Mouse (Mus musculus): ENCODE measurements around the gene Atrnl1. TPM values are rescaled to one million over a fixed set of nuclear protein-coding genes. Genes with fewer than 3 reads are reported as not detected.

Gene Atrnl1
- polyA plus RNA-seq, 1 experiment from 2014 or later: 6.9 TPM

- no peaks in the 10 kb centered on the region for H3K4me1 ChIP-seq (ENCODE audit: control insufficient read depth, insufficient read depth, low read length)
- H3K27ac ChIP-seq (ENCODE audit: low read depth, low read length): no peak overlapping the region
- DNase-seq (ENCODE audit: low spot score) (peak; percentile 62), ATAC-seq (no peak)
- H3K9ac ChIP-seq (ENCODE audit: low read length): no peak overlapping the region
- H3K9me3 ChIP-seq (replicated peaks; ENCODE audit: control insufficient read depth, low read length): no peaks in the 10 kb centered on the region
- no peak overlapping the region for H3K4me3 ChIP-seq (ENCODE audit: low read depth, low read length)
- H3K4me2 ChIP-seq (ENCODE audit: low read length): no peak overlapping the region
- H3K36me3 ChIP-seq (ENCODE audit: control insufficient read depth, insufficient read depth, low read length): no peaks in the 10 kb centered on the region
- H3K27me3 ChIP-seq (replicated peaks; ENCODE audit: control insufficient read depth, insufficient read depth, low read length): no peaks in the 10 kb centered on the region
- 40% methylated on average over 4 of the region's 4 CpGs for WGBS
Measured at GRCm38 (mm10) chr19:57997961-57998360, 387.1 kb downstream of the Atrnl1 start.

- DNase-seq (ENCODE audit: low spot score): no peak
- 95% methylated on average over 1 of the region's 1 CpGs for WGBS
Measured at GRCm38 (mm10) chr19:58011636-58012035, 400.8 kb downstream of the Atrnl1 start.

GRCm38 (mm10) chr19:58015741-58016140, 404.9 kb downstream of the Atrnl1 start:
- no peaks in the 10 kb centered on the region for H3K9me3 ChIP-seq (replicated peaks; ENCODE audit: control insufficient read depth, low read length)
- H3K4me1 ChIP-seq (ENCODE audit: control insufficient read depth, insufficient read depth, low read length): no peaks in the 10 kb centered on the region
- no peak overlapping the region for H3K9ac ChIP-seq (ENCODE audit: low read length)
- H3K4me3 ChIP-seq (ENCODE audit: low read depth, low read length): no peak overlapping the region
- no peak overlapping the region for H3K4me2 ChIP-seq (ENCODE audit: low read length)
- 94% methylated on average over 6 of the region's 6 CpGs for WGBS
- H3K27me3 ChIP-seq (replicated peaks; ENCODE audit: control insufficient read depth, insufficient read depth, low read length): no peaks in the 10 kb centered on the region
- ATAC-seq: no peak
- no peak for DNase-seq (ENCODE audit: low spot score)
- no peak overlapping the region for H3K27ac ChIP-seq (ENCODE audit: low read depth, low read length)
- no peaks in the 10 kb centered on the region for H3K36me3 ChIP-seq (ENCODE audit: control insufficient read depth, insufficient read depth, low read length)

More at GRCm38 (mm10) chr19:58011636-58012035, 400.8 kb downstream of the Atrnl1 start:
- ATAC-seq: no peak
- Histone ChIP-seq H3K36me3 (ENCODE audit: control insufficient read depth, insufficient read depth, low read length) (no peaks in the 10 kb centered on the region), H3K4me1 (ENCODE audit: control insufficient read depth, insufficient read depth, low read length) (no peaks in the 10 kb centered on the region), H3K9ac (ENCODE audit: low read length) (no peak overlapping the region), H3K27ac (ENCODE audit: low read depth, low read length) (no peak overlapping the region), H3K9me3 (replicated peaks; ENCODE audit: control insufficient read depth, low read length) (no peaks in the 10 kb centered on the region), H3K27me3 (replicated peaks; ENCODE audit: control insufficient read depth, insufficient read depth, low read length) (no peaks in the 10 kb centered on the region), H3K4me2 (ENCODE audit: low read length) (no peak overlapping the region), H3K4me3 (ENCODE audit: low read depth, low read length) (no peak overlapping the region)

- no peak overlapping the region for H3K27ac ChIP-seq (ENCODE audit: low read depth, low read length)
- 89% methylated on average over 9 of the region's 9 CpGs for WGBS
- H3K4me2 ChIP-seq (ENCODE audit: low read length): no peak overlapping the region
- ATAC-seq (no peak), DNase-seq (ENCODE audit: low spot score) (no peak)
- no peaks in the 10 kb centered on the region for H3K9me3 ChIP-seq (replicated peaks; ENCODE audit: control insufficient read depth, low read length)
- no peaks in the 10 kb centered on the region for H3K27me3 ChIP-seq (replicated peaks; ENCODE audit: control insufficient read depth, insufficient read depth, low read length)
- no peak overlapping the region for H3K4me3 ChIP-seq (ENCODE audit: low read depth, low read length)
- H3K9ac ChIP-seq (ENCODE audit: low read length): no peak overlapping the region
- no peaks in the 10 kb centered on the region for H3K4me1 ChIP-seq (ENCODE audit: control insufficient read depth, insufficient read depth, low read length)
- no peaks in the 10 kb centered on the region for H3K36me3 ChIP-seq (ENCODE audit: control insufficient read depth, insufficient read depth, low read length)
Measured at GRCm38 (mm10) chr19:58016561-58017453, 406.0 kb downstream of the Atrnl1 start.

- DNase-seq (ENCODE audit: low spot score): no peak
- H3K4me1 ChIP-seq (ENCODE audit: control insufficient read depth, insufficient read depth, low read length): no peaks in the 10 kb centered on the region
- WGBS: 97% methylated on average over 3 of the region's 3 CpGs
Measured at GRCm38 (mm10) chr19:58017468-58017867, 406.6 kb downstream of the Atrnl1 start.

GRCm38 (mm10) chr19:58018698-58019097, 407.9 kb downstream of the Atrnl1 start:
- Histone ChIP-seq H3K4me3 (ENCODE audit: low read depth, low read length) (no peak overlapping the region), H3K9me3 (replicated peaks; ENCODE audit: control insufficient read depth, low read length) (no peaks in the 10 kb centered on the region), H3K9ac (ENCODE audit: low read length) (no peak overlapping the region), H3K4me2 (ENCODE audit: low read length) (no peak overlapping the region), H3K27ac (ENCODE audit: low read depth, low read length) (no peak overlapping the region), H3K27me3 (replicated peaks; ENCODE audit: control insufficient read depth, insufficient read depth, low read length) (no peaks in the 10 kb centered on the region), H3K36me3 (ENCODE audit: control insufficient read depth, insufficient read depth, low read length) (no peaks in the 10 kb centered on the region), H3K4me1 (ENCODE audit: control insufficient read depth, insufficient read depth, low read length) (no peaks in the 10 kb centered on the region)
- no peak for ATAC-seq
- 55% methylated on average over 5 of the region's 5 CpGs for WGBS
- DNase-seq (ENCODE audit: low spot score): no peak

More at GRCm38 (mm10) chr19:58017468-58017867, 406.6 kb downstream of the Atrnl1 start:
- Histone ChIP-seq H3K27ac (ENCODE audit: low read depth, low read length) (no peak overlapping the region), H3K4me3 (ENCODE audit: low read depth, low read length) (no peak overlapping the region), H3K27me3 (replicated peaks; ENCODE audit: control insufficient read depth, insufficient read depth, low read length) (no peaks in the 10 kb centered on the region), H3K9me3 (replicated peaks; ENCODE audit: control insufficient read depth, low read length) (no peaks in the 10 kb centered on the region), H3K36me3 (ENCODE audit: control insufficient read depth, insufficient read depth, low read length) (no peaks in the 10 kb centered on the region), H3K9ac (ENCODE audit: low read length) (no peak overlapping the region), H3K4me2 (ENCODE audit: low read length) (no peak overlapping the region)
- no peak for ATAC-seq

- Histone ChIP-seq H3K4me1 (ENCODE audit: control insufficient read depth, insufficient read depth, low read length) (no peaks in the 10 kb centered on the region), H3K4me3 (ENCODE audit: low read depth, low read length) (no peak overlapping the region), H3K36me3 (ENCODE audit: control insufficient read depth, insufficient read depth, low read length) (no peaks in the 10 kb centered on the region), H3K9me3 (replicated peaks; ENCODE audit: control insufficient read depth, low read length) (no peaks in the 10 kb centered on the region), H3K27me3 (replicated peaks; ENCODE audit: control insufficient read depth, insufficient read depth, low read length) (no peaks in the 10 kb centered on the region), H3K9ac (ENCODE audit: low read length) (no peak overlapping the region), H3K4me2 (ENCODE audit: low read length) (no peak overlapping the region), H3K27ac (ENCODE audit: low read depth, low read length) (no peak overlapping the region)
- no peak for DNase-seq (ENCODE audit: low spot score)
- no peak for ATAC-seq
- 93% methylated on average over 8 of the region's 8 CpGs for WGBS
Measured at GRCm38 (mm10) chr19:58021514-58022284, 410.9 kb downstream of the Atrnl1 start.

- Histone ChIP-seq H3K9me3 (replicated peaks; ENCODE audit: control insufficient read depth, low read length) (peaks cover 3% of the 10 kb centered on the region; the same call in 1 of the 2 replicates), H3K4me1 (ENCODE audit: control insufficient read depth, insufficient read depth, low read length) (no peaks in the 10 kb centered on the region), H3K9ac (ENCODE audit: low read length) (no peak overlapping the region), H3K4me3 (ENCODE audit: low read depth, low read length) (no peak overlapping the region), H3K27me3 (replicated peaks; ENCODE audit: control insufficient read depth, insufficient read depth, low read length) (no peaks in the 10 kb centered on the region), H3K27ac (ENCODE audit: low read depth, low read length) (no peak overlapping the region), H3K4me2 (ENCODE audit: low read length) (no peak overlapping the region), H3K36me3 (ENCODE audit: control insufficient read depth, insufficient read depth, low read length) (no peaks in the 10 kb centered on the region)
- no peak for DNase-seq (ENCODE audit: low spot score)
- WGBS: 91% methylated on average over 14 of the region's 14 CpGs
- ATAC-seq: no peak
Measured at GRCm38 (mm10) chr19:58023216-58023825, 412.5 kb downstream of the Atrnl1 start.

Measured in forebrain, embryonic 14.5 days (tissue).